Mouse (Mus musculus): Measurements from ENCODE around the gene Ttll5. TPM values are rescaled to one million over a fixed set of nuclear protein-coding genes. Genes with fewer than 3 reads are reported as not detected.

Ttll5 gene
- total and polyA plus RNA-seq, 2 experiments from 2014 or later = 10.4 to 15.9 TPM

DNA sequence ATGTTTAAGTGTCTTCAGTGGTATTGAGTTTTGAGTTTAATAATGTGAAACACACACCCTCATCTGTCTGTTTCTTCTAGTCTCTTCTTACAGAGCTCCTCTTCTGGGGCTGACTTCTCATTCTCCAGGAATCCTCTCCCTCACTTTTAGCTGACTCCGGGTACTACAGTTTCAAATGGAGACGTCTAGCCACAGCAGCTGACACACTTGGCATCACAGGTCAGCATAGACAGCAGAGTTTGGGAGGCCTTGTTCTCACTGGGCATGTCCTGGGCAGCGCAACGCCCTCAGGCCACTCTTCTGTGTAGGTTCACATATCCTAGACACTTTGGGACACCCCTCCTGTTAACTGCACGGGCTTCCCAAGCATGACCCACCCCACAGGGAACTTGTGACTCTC, 214.6 kb downstream of the Ttll5 start:
- no peak overlapping the region for H3K4me3 ChIP-seq (ENCODE audit: low read depth, low read length)
- WGBS = 76% methylated on average over 5 of the region's 5 CpGs
- H3K27me3 ChIP-seq (ENCODE audit: insufficient read depth, low read length) = no peaks in the 10 kb centered on the region
- no peak for ATAC-seq (ENCODE audit: low FRiP score)
- TF ChIP-seq CTCF (IDR thresholded peaks at IDR 0.05) = no peak
- DNase-seq (ENCODE audit: low spot score) = no peak
- no peaks in the 10 kb centered on the region for H3K4me1 ChIP-seq (ENCODE audit: insufficient read depth, low read length)
- no peak overlapping the region for H3K9ac ChIP-seq (replicated peaks; ENCODE audit: low read length, poor library complexity, severe bottlenecking)
- H3K36me3 ChIP-seq (ENCODE audit: insufficient read depth, low read length) = no peaks in the 10 kb centered on the region
- no peak overlapping the region for H3K4me2 ChIP-seq (ENCODE audit: low read depth, low read length, poor library complexity, severe bottlenecking)
- H3K9me3 ChIP-seq (ENCODE audit: low read length) = no peaks in the 10 kb centered on the region
- H3K27ac ChIP-seq (ENCODE audit: low read depth, low read length) = no peak overlapping the region

- Histone ChIP-seq H3K9me3 (ENCODE audit: low read length) (no peaks in the 10 kb centered on the region), H3K4me1 (ENCODE audit: insufficient read depth, low read length) (no peaks in the 10 kb centered on the region), H3K27me3 (ENCODE audit: insufficient read depth, low read length) (no peaks in the 10 kb centered on the region), H3K27ac (ENCODE audit: low read depth, low read length) (no peak overlapping the region), H3K36me3 (ENCODE audit: insufficient read depth, low read length) (no peaks in the 10 kb centered on the region), H3K4me2 (ENCODE audit: low read depth, low read length, poor library complexity, severe bottlenecking) (no peak overlapping the region), H3K9ac (replicated peaks; ENCODE audit: low read length, poor library complexity, severe bottlenecking) (no peak overlapping the region), H3K4me3 (ENCODE audit: low read depth, low read length) (no peak overlapping the region)
- TF ChIP-seq CTCF (IDR thresholded peaks at IDR 0.05) = no peak
- DNase-seq (ENCODE audit: low spot score) (no peak), ATAC-seq (ENCODE audit: low FRiP score) (no peak)
- WGBS = 86% methylated on average over 6 of the region's 6 CpGs
These were observed 215.3 kb downstream of the Ttll5 start for GRCm38 (mm10) chr12:86039751-86040150.

DNA sequence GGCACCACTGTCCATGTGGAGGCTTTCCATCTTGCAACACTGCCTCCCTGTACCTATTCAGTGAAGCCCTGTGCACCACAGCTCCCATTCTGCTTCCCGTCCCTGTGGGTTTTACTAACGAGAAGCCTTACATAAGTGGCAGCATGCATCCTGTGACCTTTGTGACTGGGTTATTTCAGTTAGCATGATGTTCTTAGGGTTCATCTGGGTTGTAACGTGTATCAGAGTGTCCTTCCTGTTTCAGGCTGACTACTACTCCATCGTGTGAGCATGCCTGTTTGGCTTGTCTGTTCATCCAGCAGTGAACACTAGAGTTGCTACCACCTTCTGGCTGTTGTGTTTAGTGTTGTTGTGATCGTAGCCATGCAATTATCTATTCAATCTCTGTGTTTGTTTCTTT, 221.7 kb downstream of the Ttll5 start:
- Histone ChIP-seq H3K4me3 (ENCODE audit: low read depth, low read length) (no peak overlapping the region), H3K36me3 (ENCODE audit: insufficient read depth, low read length) (no peaks in the 10 kb centered on the region; the same call in 1 of the 2 replicates), H3K27ac (ENCODE audit: low read depth, low read length) (no peak overlapping the region), H3K27me3 (ENCODE audit: insufficient read depth, low read length) (no peaks in the 10 kb centered on the region), H3K9ac (replicated peaks; ENCODE audit: low read length, poor library complexity, severe bottlenecking) (no peak overlapping the region), H3K4me2 (ENCODE audit: low read depth, low read length, poor library complexity, severe bottlenecking) (no peak overlapping the region), H3K9me3 (ENCODE audit: low read length) (no peaks in the 10 kb centered on the region), H3K4me1 (ENCODE audit: insufficient read depth, low read length) (no peaks in the 10 kb centered on the region)
- WGBS = 92% methylated on average over 5 of the region's 5 CpGs
- TF ChIP-seq CTCF (IDR thresholded peaks at IDR 0.05) = no peak
- ATAC-seq (ENCODE audit: low FRiP score) (no peak), DNase-seq (ENCODE audit: low spot score) (no peak)

GRCm38 (mm10) chr12:86046776-86047175, 222.3 kb downstream of the Ttll5 start:
- Histone ChIP-seq H3K27me3 (ENCODE audit: insufficient read depth, low read length) (no peaks in the 10 kb centered on the region), H3K36me3 (ENCODE audit: insufficient read depth, low read length) (no peaks in the 10 kb centered on the region; the same call in 1 of the 2 replicates), H3K9ac (replicated peaks; ENCODE audit: low read length, poor library complexity, severe bottlenecking) (no peak overlapping the region), H3K4me2 (ENCODE audit: low read depth, low read length, poor library complexity, severe bottlenecking) (no peak overlapping the region), H3K27ac (ENCODE audit: low read depth, low read length) (no peak overlapping the region), H3K4me1 (ENCODE audit: insufficient read depth, low read length) (no peaks in the 10 kb centered on the region), H3K9me3 (ENCODE audit: low read length) (no peaks in the 10 kb centered on the region), H3K4me3 (ENCODE audit: low read depth, low read length) (no peak overlapping the region)
- no peak for ATAC-seq (ENCODE audit: low FRiP score)
- WGBS = 100% methylated on average over 2 of the region's 2 CpGs
- no peak for DNase-seq (ENCODE audit: low spot score)
- TF ChIP-seq CTCF (IDR thresholded peaks at IDR 0.05) = no peak

- no peak for TF ChIP-seq CTCF (IDR thresholded peaks at IDR 0.05)
- H3K4me3 ChIP-seq (ENCODE audit: low read depth, low read length) = no peak overlapping the region
- H3K4me1 ChIP-seq (ENCODE audit: insufficient read depth, low read length) = no peaks in the 10 kb centered on the region
- H3K9ac ChIP-seq (replicated peaks; ENCODE audit: low read length, poor library complexity, severe bottlenecking) = no peak overlapping the region
- H3K27ac ChIP-seq (ENCODE audit: low read depth, low read length) = no peak overlapping the region
- no peak overlapping the region for H3K4me2 ChIP-seq (ENCODE audit: low read depth, low read length, poor library complexity, severe bottlenecking)
- no peaks in the 10 kb centered on the region; the same call in 1 of the 2 replicates for H3K36me3 ChIP-seq (ENCODE audit: insufficient read depth, low read length)
- ATAC-seq (ENCODE audit: low FRiP score) (no peak), DNase-seq (ENCODE audit: low spot score) (no peak)
- no peaks in the 10 kb centered on the region for H3K9me3 ChIP-seq (ENCODE audit: low read length)
- 88% methylated on average over 8 of the region's 8 CpGs for whole genome bisulfite sequencing
- H3K27me3 ChIP-seq (ENCODE audit: insufficient read depth, low read length) = no peaks in the 10 kb centered on the region
These were observed 222.9 kb downstream of the Ttll5 start for GRCm38 (mm10) chr12:86047376-86047775.

GRCm38 (mm10) chr12:86049813-86050212, 225.4 kb downstream of the Ttll5 start:
- Histone ChIP-seq H3K4me2 (ENCODE audit: low read depth, low read length, poor library complexity, severe bottlenecking) (no peak overlapping the region), H3K36me3 (ENCODE audit: insufficient read depth, low read length) (no peaks in the 10 kb centered on the region; the same call in 1 of the 2 replicates), H3K9ac (replicated peaks; ENCODE audit: low read length, poor library complexity, severe bottlenecking) (no peak overlapping the region), H3K27me3 (ENCODE audit: insufficient read depth, low read length) (no peaks in the 10 kb centered on the region), H3K4me1 (ENCODE audit: insufficient read depth, low read length) (no peaks in the 10 kb centered on the region), H3K27ac (ENCODE audit: low read depth, low read length) (no peak overlapping the region), H3K9me3 (ENCODE audit: low read length) (no peaks in the 10 kb centered on the region), H3K4me3 (ENCODE audit: low read depth, low read length) (no peak overlapping the region)
- DNase-seq (ENCODE audit: low spot score) = no peak
- no peak for ATAC-seq (ENCODE audit: low FRiP score)
- no peak for TF ChIP-seq CTCF (IDR thresholded peaks at IDR 0.05)
- WGBS = 46% methylated on average over 6 of the region's 6 CpGs

All from midbrain, postnatal 0 days (tissue).